14 mouse cellular contexts compared by ENCODE assay signal in genomic region chr3:86541074-86541614, GRCm38 (mm10). TPM values are rescaled to one million over a fixed set of nuclear protein-coding genes. Genes with fewer than 3 reads are reported as not detected.
DNase-seq lines count a peak whose midpoint lies in the region; ATAC-seq and TF ChIP-seq lines count a peak whose summit lies in the region.
"Had no signal": no experiment of that assay in that cellular context is flagged by ENCODE, and none has a peak within 500 bp of the region (broad histone marks: within the 10 kb centered on the region; RNA-seq: fewer than 3 reads in every experiment).

No protein-coding gene starts in this region.

- H3K4me1 ChIP-seq in hindbrain, embryonic 11.5 days (replicated peaks; ENCODE audit: control insufficient read depth, insufficient read depth, low read length) = no peaks in the 10 kb centered on the region; the same call in 1 of the 2 replicates
- H3K4me1 ChIP-seq in hindbrain, embryonic 10.5 days (replicated peaks) = peaks cover 23% of the 10 kb centered on the region
- peaks cover 11% of the 10 kb centered on the region for H3K4me1 ChIP-seq in hindbrain, embryonic 16.5 days (ENCODE audit: control insufficient read depth, insufficient read depth, low read depth, low read length)
- peaks cover 14% of the 10 kb centered on the region for H3K4me1 ChIP-seq in limb, embryonic 14.5 days (ENCODE audit: control insufficient read depth, insufficient read depth, low read length)
- H3K4me1 ChIP-seq in neural tube, embryonic 13.5 days (replicated peaks) = peaks cover 32% of the 10 kb centered on the region

- 0 out of 2 replicates have a peak overlapping the region, but pooled peaks have one; percentile 16 for H3K9ac ChIP-seq in hindbrain, embryonic 11.5 days (ENCODE audit: low read depth, low read length)
- peak overlapping the region; percentile 29 for H3K9ac ChIP-seq in hindbrain, embryonic 16.5 days (ENCODE audit: low read depth, low read length)
- peak overlapping the region; percentile 41; the same call in 1 of the 2 replicates for H3K9ac ChIP-seq in limb, embryonic 14.5 days (ENCODE audit: low read depth, low read length, severe bottlenecking)
- peak overlapping the region; percentile 67 for H3K9ac ChIP-seq in neural tube, embryonic 13.5 days

- ATAC-seq in hindbrain, embryonic 11.5 days (ENCODE audit: low FRiP score) = peak; percentile 72
- peak; percentile 38; the same call in 1 of the 2 replicates for ATAC-seq in hindbrain, embryonic 16.5 days
- no peak for ATAC-seq in limb, embryonic 14.5 days (ENCODE audit: low FRiP score, low read depth)
- ATAC-seq in neural tube, embryonic 13.5 days (ENCODE audit: low read depth) = peak; percentile 54
- ATAC-seq: forebrain, embryonic 14.5 days had no signal

- no peak for TF ChIP-seq POLR2A in limb, embryonic 14.5 days (IDR thresholded peaks at IDR 0.05; ENCODE audit: borderline replicate concordance, extremely low read depth, insufficient read depth, insufficient read length)

- no peaks in the 10 kb centered on the region for H3K9me3 ChIP-seq in hindbrain, embryonic 11.5 days (ENCODE audit: control insufficient read depth, low read length)
- no peaks in the 10 kb centered on the region for H3K9me3 ChIP-seq in hindbrain, embryonic 10.5 days
- H3K9me3 ChIP-seq in hindbrain, embryonic 16.5 days (ENCODE audit: control insufficient read depth, low read length) = no peaks in the 10 kb centered on the region
- no peaks in the 10 kb centered on the region for H3K9me3 ChIP-seq in limb, embryonic 14.5 days (ENCODE audit: control insufficient read depth, low read length)
- no peaks in the 10 kb centered on the region for H3K9me3 ChIP-seq in neural tube, embryonic 13.5 days

- peak overlapping the region; percentile 68 for H3K27ac ChIP-seq in hindbrain, embryonic 11.5 days (ENCODE audit: low read depth, low read length)
- no peak overlapping the region for H3K27ac ChIP-seq in hindbrain, embryonic 10.5 days
- H3K27ac ChIP-seq in hindbrain, embryonic 16.5 days (ENCODE audit: low read depth, low read length) = peak overlapping the region; percentile 64
- H3K27ac ChIP-seq in limb, embryonic 14.5 days (replicated peaks; ENCODE audit: low read depth, low read length) = no peak overlapping the region
- peak overlapping the region; percentile 91 for H3K27ac ChIP-seq in neural tube, embryonic 13.5 days (replicated peaks)

- peak; percentile 48 for DNase-seq in hindbrain, embryonic 11.5 days (ENCODE audit: low spot score)
- DNase-seq in hindbrain, embryonic 10.5 days (ENCODE audit: low spot score) = no peak
- DNase-seq in limb, embryonic 14.5 days (ENCODE audit: low spot score) = no peak
- DNase-seq in lung, postnatal 4 days = no peak
- no peak for DNase-seq in thymus, postnatal 4 days
- no peak for DNase-seq in frontal cortex, postnatal 36 days (ENCODE audit: low spot score in 2 of 2)
- DNase-seq: cerebellum, postnatal 10 days; gastrocnemius, postnatal 14 days; heart, postnatal 36 days; right cerebral cortex, adult 18-20 months had no signal

- 48% methylated on average over 4 of the region's 4 CpGs for WGBS in hindbrain, embryonic 11.5 days
- 62% methylated on average over 4 of the region's 4 CpGs for WGBS in hindbrain, embryonic 10.5 days
- WGBS in hindbrain, embryonic 16.5 days = 35% methylated on average over 4 of the region's 4 CpGs
- WGBS in limb, embryonic 14.5 days = 66% methylated on average over 4 of the region's 4 CpGs
- WGBS in neural tube, embryonic 13.5 days = 26% methylated on average over 4 of the region's 4 CpGs

- no peaks in the 10 kb centered on the region for H3K27me3 ChIP-seq in hindbrain, embryonic 11.5 days (ENCODE audit: control insufficient read depth, insufficient read depth, low read length)
- peaks cover 30% of the 10 kb centered on the region for H3K27me3 ChIP-seq in hindbrain, embryonic 10.5 days (ENCODE audit: insufficient read depth, poor library complexity, severe bottlenecking)
- H3K27me3 ChIP-seq in hindbrain, embryonic 16.5 days (replicated peaks; ENCODE audit: control insufficient read depth, insufficient read depth, low read length) = 0 out of 2 replicates have a peak, but pooled peaks cover 3% of the 10 kb centered on the region
- no peaks in the 10 kb centered on the region for H3K27me3 ChIP-seq in limb, embryonic 14.5 days (ENCODE audit: control insufficient read depth, insufficient read depth, low read length)
- H3K27me3 ChIP-seq in neural tube, embryonic 13.5 days = 0 out of 2 replicates have a peak, but pooled peaks cover 3% of the 10 kb centered on the region

- no peak overlapping the region for H3K4me3 ChIP-seq in hindbrain, embryonic 11.5 days (ENCODE audit: low read depth, low read length)
- no peak overlapping the region; the same call in 1 of the 2 replicates for H3K4me3 ChIP-seq in hindbrain, embryonic 10.5 days
- H3K4me3 ChIP-seq in hindbrain, embryonic 16.5 days (ENCODE audit: low read length) = peak overlapping the region; percentile 18
- peak overlapping the region; percentile 10; the same call in 1 of the 2 replicates for H3K4me3 ChIP-seq in limb, embryonic 14.5 days (replicated peaks; ENCODE audit: low read length)
- H3K4me3 ChIP-seq in neural tube, embryonic 13.5 days = peak overlapping the region; percentile 24

- no peak overlapping the region; the same call in 1 of the 2 replicates for H3K4me2 ChIP-seq in hindbrain, embryonic 11.5 days (replicated peaks; ENCODE audit: low read depth, low read length)
- H3K4me2 ChIP-seq in hindbrain, embryonic 16.5 days (ENCODE audit: low read length) = peak overlapping the region; percentile 39
- no peak overlapping the region; the same call in 1 of the 2 replicates for H3K4me2 ChIP-seq in limb, embryonic 14.5 days (replicated peaks; ENCODE audit: low read depth, low read length, severe bottlenecking)
- peak overlapping the region; percentile 56 for H3K4me2 ChIP-seq in neural tube, embryonic 13.5 days
- H3K4me2 ChIP-seq: heart, embryonic 11.5 days had no signal

- H3K36me3 ChIP-seq in hindbrain, embryonic 11.5 days (ENCODE audit: control insufficient read depth, insufficient read depth, low read length) = no peaks in the 10 kb centered on the region
- no peaks in the 10 kb centered on the region for H3K36me3 ChIP-seq in hindbrain, embryonic 10.5 days
- H3K36me3 ChIP-seq in hindbrain, embryonic 16.5 days (ENCODE audit: control insufficient read depth, insufficient read depth, low read length) = no peaks in the 10 kb centered on the region
- H3K36me3 ChIP-seq in limb, embryonic 14.5 days (ENCODE audit: control insufficient read depth, insufficient read depth, low read length) = no peaks in the 10 kb centered on the region
- H3K36me3 ChIP-seq in neural tube, embryonic 13.5 days = no peaks in the 10 kb centered on the region

RNA-seq across cellular contexts. Expression of gene Mab21l2, which starts 7.3 kb away (rescaled TPM):
- 151 and 155 TPM in 2 replicates for polyA plus RNA-seq in hindbrain, embryonic 11.5 days (2014; fragmentation: Nextera tagmentation; extraction: Ambion mirVana)
- 37.6 and 121 TPM in 2 replicates for polyA plus RNA-seq in hindbrain, embryonic 10.5 days (2016; fragmentation: Nextera tagmentation; extraction: Ambion mirVana)
- polyA plus RNA-seq in hindbrain, embryonic 16.5 days (2015; fragmentation: Nextera tagmentation; extraction: Ambion mirVana) = 190 and 200 TPM in 2 replicates
- polyA plus RNA-seq in limb, embryonic 14.5 days (2012; rRNA removed) = 38.6 and 48.4 TPM in 2 replicates
- polyA plus RNA-seq in limb, embryonic 14.5 days (2014; fragmentation: Nextera tagmentation; extraction: Ambion mirVana) = 31.8 and 43.7 TPM in 2 replicates
- polyA plus RNA-seq in neural tube, embryonic 13.5 days (2015; fragmentation: Nextera tagmentation; extraction: Ambion mirVana) = 226 and 250 TPM in 2 replicates

Comparison
In these comparisons a context has a peak if more than half of its experiments do, and no peak if none do; other contexts are left out.
1. H3K27ac ChIP-seq: peak in hindbrain, embryonic 11.5 days (single experiment), hindbrain, embryonic 16.5 days (single experiment) and neural tube, embryonic 13.5 days (single experiment); none in hindbrain, embryonic 10.5 days (single experiment) and limb, embryonic 14.5 days (single experiment).
2. H3K4me2 ChIP-seq: peak in hindbrain, embryonic 16.5 days (single experiment) and neural tube, embryonic 13.5 days (single experiment); none in hindbrain, embryonic 11.5 days (single experiment) and limb, embryonic 14.5 days (single experiment).
3. H3K4me3 ChIP-seq: peak in hindbrain, embryonic 16.5 days (single experiment), limb, embryonic 14.5 days (single experiment) and neural tube, embryonic 13.5 days (single experiment); none in hindbrain, embryonic 11.5 days (single experiment) and hindbrain, embryonic 10.5 days (single experiment).
4. H3K9ac ChIP-seq: peak in every context shown above with its lines; median percentile 67 in neural tube, embryonic 13.5 days; 41 in limb, embryonic 14.5 days; 29 in hindbrain, embryonic 16.5 days; 16 in hindbrain, embryonic 11.5 days.